Mouse (Mus musculus): ENCODE results near the gene Slc7a7. TPM values are rescaled to one million over a fixed set of nuclear protein-coding genes. Genes with fewer than 3 reads are reported as not detected.

Gene Slc7a7
- 5.9 and 6.4 TPM in 2 replicates for polyA plus RNA-seq (2012; rRNA removed)

DNA sequence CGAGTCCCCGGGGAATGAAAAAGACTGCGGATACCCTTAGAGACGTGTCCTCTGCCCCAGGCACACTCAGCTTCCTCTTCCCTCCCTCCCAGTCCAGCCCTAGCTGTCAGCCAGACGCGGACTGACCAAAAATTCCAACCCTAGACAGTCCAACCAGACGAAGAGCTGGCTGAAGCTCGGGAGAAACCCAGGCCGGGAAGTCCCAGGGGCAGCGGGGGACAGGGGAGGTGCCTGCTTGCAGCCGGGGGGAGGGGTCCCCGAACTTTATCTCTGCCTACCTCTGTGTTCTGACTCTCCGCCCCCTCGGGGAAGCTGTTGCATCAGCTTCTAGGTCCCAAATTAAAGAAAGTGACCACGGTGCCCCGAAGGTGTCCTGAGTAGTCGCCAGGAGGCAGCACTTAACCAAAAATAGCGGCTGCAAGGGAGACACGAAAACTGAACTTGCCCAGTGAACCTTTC, at the start of gene Slc7a7:
Gene Slc7a7, minus strand, starts transcription at position 158 of the 459 bp plus-strand sequence.

GRCm38 (mm10) chr14:54463959-54464292, 46.3 kb upstream of the Slc7a7 start, which contains the start of gene Lrp10:
TSS of gene Lrp10 (plus strand) at chr14:54464137.

GRCm38 (mm10) chr14:54431334-54432077, 13.9 kb upstream of the Slc7a7 start, which contains the start of gene Mmp14:
TSS of gene Mmp14 (plus strand) at chr14:54431612.

DNA sequence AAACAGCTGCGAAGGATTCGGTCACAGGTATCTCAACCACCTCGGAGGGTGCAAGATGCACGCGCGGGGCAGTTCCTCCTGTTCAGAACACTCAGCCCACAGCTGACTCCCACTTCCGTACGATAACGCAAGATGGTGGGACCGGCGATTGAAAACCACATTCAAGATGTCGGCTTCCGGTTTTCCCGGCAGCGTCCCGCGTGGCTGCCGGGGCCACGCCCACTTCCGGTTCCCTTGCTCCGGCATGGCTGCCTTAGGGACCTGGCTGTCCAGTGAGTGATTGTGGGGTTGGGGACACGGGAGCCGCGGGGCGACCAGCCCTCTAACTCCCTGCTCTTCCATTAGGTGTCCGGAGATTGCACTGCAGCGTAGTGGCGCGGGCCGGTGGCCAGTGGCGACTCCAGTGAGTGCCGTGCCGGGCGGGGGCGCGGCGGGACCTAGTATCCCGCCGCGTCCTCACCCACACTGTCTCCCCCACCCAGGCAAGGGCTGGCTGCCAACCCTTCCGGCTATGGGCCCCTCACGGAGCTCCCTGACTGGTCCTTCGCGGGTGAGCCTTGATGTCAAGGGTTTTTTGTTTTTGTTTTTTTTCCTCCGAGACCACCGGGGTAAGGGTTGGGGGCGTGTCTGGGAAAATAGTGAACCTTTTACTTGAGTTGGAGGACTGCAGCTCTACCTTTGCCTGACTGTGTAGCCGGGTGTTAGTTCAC, 9.3 kb upstream of the Slc7a7 start, which contains the start of gene Mrpl52:
Gene Mrpl52, plus strand, starts transcription at position 221 of the 710 bp plus-strand sequence.

GRCm38 (mm10) chr14:54360577-54361340, 56.8 kb downstream of the Slc7a7 start, which contains the start of gene Oxa1l:
TSS of gene Oxa1l (plus strand) at chr14:54360834.

Other genes starting within 250 kb of the Slc7a7 start
- 460 and 527 TPM in 2 replicates for gene Dad1, start 163.7 kb downstream of the Slc7a7 start, polyA plus RNA-seq (2012; rRNA removed)
- gene Abhd4, start 163.6 kb downstream of the Slc7a7 start, polyA plus RNA-seq (2012; rRNA removed) = 19.3 and 25.8 TPM in 2 replicates
- gene Olfr49, start 132.8 kb downstream of the Slc7a7 start, polyA plus RNA-seq (2012; rRNA removed) = not detected in 2 replicates
- 78.6 and 105 TPM in 2 replicates for gene Oxa1l, start 56.9 kb downstream of the Slc7a7 start, polyA plus RNA-seq (2012; rRNA removed)
- gene Mrpl52, start 9.1 kb upstream of the Slc7a7 start, polyA plus RNA-seq (2012; rRNA removed) = 762 and 984 TPM in 2 replicates
- 62.0 and 79.8 TPM in 2 replicates for gene Mmp14, start 13.8 kb upstream of the Slc7a7 start, polyA plus RNA-seq (2012; rRNA removed)
- gene Lrp10, start 46.4 kb upstream of the Slc7a7 start, polyA plus RNA-seq (2012; rRNA removed) = 117 and 169 TPM in 2 replicates
- 0.30 and 0.37 TPM in 2 replicates for gene Rem2, start 58.3 kb upstream of the Slc7a7 start, polyA plus RNA-seq (2012; rRNA removed)
- gene Prmt5, start 99.7 kb upstream of the Slc7a7 start, polyA plus RNA-seq (2012; rRNA removed) = 7.3 and 13.3 TPM in 2 replicates
- 3.3 and 4.1 TPM in 2 replicates for gene Haus4, start 136.8 kb upstream of the Slc7a7 start, polyA plus RNA-seq (2012; rRNA removed)
- 8.4 and 8.7 TPM in 2 replicates for gene Ajuba, start 159.8 kb upstream of the Slc7a7 start, polyA plus RNA-seq (2012; rRNA removed)
- gene 4931414P19Rik, start 188.2 kb upstream of the Slc7a7 start, polyA plus RNA-seq (2012; rRNA removed) = 3.6 and 4.1 TPM in 2 replicates
- gene Psmb5, start 200.2 kb upstream of the Slc7a7 start, polyA plus RNA-seq (2012; rRNA removed) = 93.0 and 120 TPM in 2 replicates
- not detected in 2 replicates for gene Psmb11, start 203.7 kb upstream of the Slc7a7 start, polyA plus RNA-seq (2012; rRNA removed)
- not detected in 2 replicates for gene Gm17606, start 223.2 kb upstream of the Slc7a7 start, polyA plus RNA-seq (2012; rRNA removed)
- 2.8 and 4.0 TPM in 2 replicates for gene Cdh24, start 223.6 kb upstream of the Slc7a7 start, polyA plus RNA-seq (2012; rRNA removed)